Mouse (Mus musculus) forebrain, embryonic 14.5 days (tissue): ENCODE data around the gene Msl1. TPM values are rescaled to one million over a fixed set of nuclear protein-coding genes. Genes with fewer than 3 reads are reported as not detected.

ENCODE experiments used
- ATAC-seq: fragments of 200-750 bp; cut with Nextera tagmentation; 2 replicates; pipeline ENCODE4 v1.8.0; 2017; ENCODE audit warnings: mild to moderate bottlenecking, moderate library complexity
- DNase-seq: peaks from one replicate; pipeline ENCODE4 v3.0.0-alpha.2; 2015; ENCODE audit warnings: low spot score
- H3K27ac ChIP-seq: fragments of 300-500 bp; sonication (generic); 2 replicates; pipeline ENCODE4 v1.5.1; 2014; ENCODE audit warnings: low read depth, mild to moderate bottlenecking, control low read depth, low read length, moderate library complexity
- H3K27me3 ChIP-seq: fragments of 300-500 bp; sonication (generic); replicated peaks from 2 replicates; pipeline ENCODE4 v1.6.1; 2014; ENCODE audit warnings: low read length, control low read depth, mixed read lengths; ENCODE audit not compliant: control insufficient read depth, insufficient read depth
- H3K36me3 ChIP-seq: fragments of 300-500 bp; sonication (generic); 2 replicates; pipeline ENCODE4 v1.6.1; 2014; ENCODE audit warnings: low read length, control low read depth; ENCODE audit not compliant: control insufficient read depth, insufficient read depth
- H3K4me1 ChIP-seq: fragments of 300-500 bp; sonication (generic); 2 replicates; pipeline ENCODE4 v1.6.1; 2014; ENCODE audit warnings: antibody characterized with exemption, low read length, control low read depth; ENCODE audit not compliant: control insufficient read depth, insufficient read depth
- H3K4me2 ChIP-seq: fragments of 300-500 bp; sonication (generic); 2 replicates; pipeline ENCODE4 v1.6.1; 2014; ENCODE audit warnings: mild to moderate bottlenecking, control low read depth, low read length
- H3K4me3 ChIP-seq: fragments of 300-500 bp; sonication (generic); 2 replicates; pipeline ENCODE4 v1.5.1; 2014; ENCODE audit warnings: low read depth, low read length, control low read depth
- H3K9ac ChIP-seq: fragments of 300-500 bp; sonication (generic); 2 replicates; pipeline ENCODE4 v1.6.1; 2014; ENCODE audit warnings: mild to moderate bottlenecking, low read length, control low read depth, moderate library complexity
- H3K9me3 ChIP-seq: fragments of 300-500 bp; sonication (generic); replicated peaks from 2 replicates; pipeline ENCODE4 v1.6.1; 2016; ENCODE audit warnings: low read length, control low read depth, mixed read lengths; ENCODE audit not compliant: control insufficient read depth
- WGBS: fragments of 180-500 bp; shearing (Covaris S2); extraction: QIAGEN DNeasy Blood & Tissue Kit; methylation state at CpG from one replicate; pipeline ENCODE4 v1.1.7; 2014; 5-methylcytosine and 5-hydroxymethylcytosine counted together
- polyA plus RNA-seq: library from polyadenylated mRNA; unstranded; fragments of >200 nt; fragmentation: Nextera tagmentation; extraction: Ambion mirVana; gene quantifications from 2 replicates; pipeline ENCODE4 v1.2.1, GENCODE M21; 2014

The Msl1 gene
- polyA plus RNA-seq, 1 experiment from 2014 or later: 19.3 TPM

DNA sequence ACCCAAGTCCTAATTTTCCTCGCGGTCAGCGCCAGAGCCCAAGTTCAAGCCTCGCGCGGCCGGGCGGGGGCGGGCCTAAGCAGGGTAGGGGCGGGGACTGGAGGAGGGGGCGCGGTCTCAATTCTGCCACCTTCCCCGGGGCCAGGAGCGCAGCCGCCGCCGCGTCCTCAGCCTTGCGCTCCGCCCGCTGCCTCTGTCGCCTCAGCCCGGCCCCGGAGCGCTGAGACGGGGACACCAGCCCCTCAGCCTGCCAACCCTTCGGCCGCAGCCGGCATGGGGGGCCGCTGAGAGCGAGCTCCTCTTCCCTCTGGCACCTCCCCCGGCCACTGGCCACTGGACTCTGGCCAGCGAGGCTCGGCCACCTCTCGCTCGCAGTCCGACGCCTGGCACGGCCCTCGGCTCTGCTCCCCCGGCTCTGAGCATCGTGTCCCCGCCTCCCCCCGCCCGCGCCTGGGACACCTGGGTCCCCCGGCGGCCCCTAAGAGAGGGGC lies 41.4 kb downstream of the Msl1 start, which contains the start of gene Rapgefl1:
Rapgefl1 (plus strand) TSS at position 135 of the 491 bp plus-strand sequence.
- peak; percentile 83 for DNase-seq
- WGBS: under 1% methylated on average over 37 of the region's 48 CpGs
- Histone ChIP-seq H3K4me1 (peaks cover 9% of the 10 kb centered on the region; the same call in 1 of the 2 replicates), H3K9me3 (no peaks in the 10 kb centered on the region), H3K27ac (no peak within 1 kb of the TSS; the same call in 1 of the 2 replicates), H3K4me2 (peak within 1 kb of the TSS; percentile 97), H3K27me3 (0 out of 2 replicates have a peak, but pooled peaks cover 4% of the 10 kb centered on the region), H3K36me3 (peaks cover 30% of the 10 kb centered on the region), H3K9ac (peak within 1 kb of the TSS; percentile 69), H3K4me3 (peak within 1 kb of the TSS; percentile 69)
- ATAC-seq: peak; percentile 93

DNA sequence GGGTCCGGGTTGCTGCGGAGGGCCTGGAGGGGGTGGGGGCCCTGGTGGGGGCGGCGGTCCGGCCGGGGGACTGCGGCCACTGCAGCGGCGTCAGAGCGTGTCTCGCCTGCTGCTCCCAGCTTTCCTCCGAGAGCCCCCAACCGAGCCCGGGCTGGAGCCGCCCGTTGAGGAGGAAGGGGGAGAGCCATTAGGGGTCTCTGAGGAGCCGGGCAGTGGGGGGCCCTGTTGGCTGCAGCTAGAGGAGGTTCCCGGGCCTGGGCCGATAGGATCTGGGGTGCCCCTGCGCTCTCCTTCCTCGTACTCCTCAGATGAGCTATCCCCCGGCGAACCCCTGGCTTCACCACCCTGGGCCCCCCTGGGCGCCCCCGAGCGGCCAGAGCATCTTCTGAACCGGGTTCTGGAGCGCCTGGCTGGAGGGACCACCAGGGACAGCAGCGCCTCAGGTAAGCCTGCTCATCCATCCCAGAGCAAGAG lies 42.0 kb downstream of the Msl1 start:
- WGBS: 2% methylated on average over 24 of the region's 29 CpGs

DNA sequence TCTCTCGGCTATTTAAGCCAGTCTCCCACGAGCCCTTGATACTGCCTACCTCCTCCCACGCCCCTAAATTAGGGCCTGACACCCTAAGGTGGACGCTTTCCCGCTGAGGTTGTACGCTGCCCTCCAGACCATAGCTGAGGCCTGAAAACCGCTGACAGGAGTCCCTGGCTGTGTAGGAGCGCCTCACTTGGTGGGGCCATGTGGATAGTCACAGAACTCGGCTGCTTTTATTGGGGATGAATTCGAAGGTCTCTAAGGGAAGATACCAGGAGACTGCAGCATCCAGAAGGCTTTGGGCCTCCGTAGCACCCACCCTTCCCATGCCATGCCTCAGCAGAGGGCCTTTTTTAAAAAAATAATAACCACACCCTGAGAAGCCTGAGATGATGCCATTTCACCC lies 42.6 kb downstream of the Msl1 start:
- Histone ChIP-seq H3K9me3 (no peaks in the 10 kb centered on the region), H3K4me1 (peaks cover 9% of the 10 kb centered on the region; the same call in 1 of the 2 replicates), H3K4me2 (peak overlapping the region; percentile 97), H3K27me3 (0 out of 2 replicates have a peak, but pooled peaks cover 4% of the 10 kb centered on the region), H3K4me3 (peak overlapping the region; percentile 69; the same call in 1 of the 2 replicates), H3K9ac (peak overlapping the region; percentile 69; the same call in 1 of the 2 replicates), H3K27ac (peak overlapping the region; percentile 27; the same call in 1 of the 2 replicates), H3K36me3 (peaks cover 18% of the 10 kb centered on the region)
- WGBS: 48% methylated on average over 11 of the region's 11 CpGs
- no peak for ATAC-seq
- no peak for DNase-seq

More for the DNA sequence above, 42.0 kb downstream of the Msl1 start:
- H3K9me3 ChIP-seq: no peaks in the 10 kb centered on the region
- H3K27ac ChIP-seq: no peak overlapping the region
- DNase-seq (peak; percentile 13), ATAC-seq (peak; percentile 45)
- peaks cover 25% of the 10 kb centered on the region for H3K36me3 ChIP-seq
- peak overlapping the region; percentile 69 for H3K4me3 ChIP-seq
- 0 out of 2 replicates have a peak, but pooled peaks cover 4% of the 10 kb centered on the region for H3K27me3 ChIP-seq
- peak overlapping the region; percentile 97 for H3K4me2 ChIP-seq
- peaks cover 9% of the 10 kb centered on the region; the same call in 1 of the 2 replicates for H3K4me1 ChIP-seq
- peak overlapping the region; percentile 69 for H3K9ac ChIP-seq

DNA sequence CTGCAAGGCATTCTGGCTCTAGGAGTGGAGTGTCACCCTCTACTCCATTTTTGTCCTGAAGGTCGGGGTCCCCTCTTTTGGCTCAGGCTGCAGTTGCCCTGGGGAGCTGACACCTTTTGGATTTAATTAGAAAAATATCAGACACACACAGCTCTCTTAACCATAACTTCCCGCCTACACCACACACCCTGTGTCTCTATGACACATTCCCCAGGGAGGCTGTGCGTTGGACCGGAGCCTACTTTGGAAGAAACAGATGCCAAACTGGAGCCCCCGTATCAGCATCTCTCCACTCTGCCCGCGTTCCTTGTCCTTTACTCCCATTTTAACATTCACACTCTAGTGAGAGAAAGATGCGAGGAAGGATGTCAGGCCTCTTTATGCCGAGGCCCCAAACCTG lies 43.2 kb downstream of the Msl1 start:
- Histone ChIP-seq H3K9me3 (no peaks in the 10 kb centered on the region), H3K27me3 (0 out of 2 replicates have a peak, but pooled peaks cover 4% of the 10 kb centered on the region), H3K4me2 (peak overlapping the region; percentile 97), H3K4me3 (no peak overlapping the region), H3K36me3 (peaks cover 12% of the 10 kb centered on the region), H3K4me1 (peaks cover 9% of the 10 kb centered on the region; the same call in 1 of the 2 replicates), H3K9ac (no peak overlapping the region), H3K27ac (peak overlapping the region; percentile 27; the same call in 1 of the 2 replicates)
- 69% methylated on average over 9 of the region's 9 CpGs for WGBS
- ATAC-seq: no peak
- no peak for DNase-seq

DNA sequence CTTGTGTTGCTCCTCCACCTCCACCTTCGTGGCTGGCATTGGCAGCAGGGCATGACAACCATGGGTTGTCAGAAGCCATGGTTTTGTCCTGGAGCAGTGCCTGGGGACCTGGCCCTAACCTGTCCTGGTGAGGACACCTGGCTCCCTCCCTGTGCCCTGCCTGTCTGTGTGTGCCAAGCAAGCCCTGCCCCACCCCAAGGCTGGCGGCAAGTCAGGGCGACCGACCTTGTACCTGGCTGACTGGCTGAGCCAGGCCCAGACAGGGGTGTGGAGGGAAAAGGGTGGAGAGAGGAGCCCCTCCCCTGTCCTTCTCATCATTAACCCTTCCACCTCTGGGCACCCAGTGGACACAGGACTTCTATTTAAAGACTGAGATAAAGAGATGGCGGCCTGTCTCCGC lies 44.1 kb downstream of the Msl1 start:
- Histone ChIP-seq H3K36me3 (peaks cover 4% of the 10 kb centered on the region), H3K4me1 (peaks cover 9% of the 10 kb centered on the region; the same call in 1 of the 2 replicates), H3K9ac (no peak overlapping the region), H3K9me3 (no peaks in the 10 kb centered on the region), H3K27me3 (0 out of 2 replicates have a peak, but pooled peaks cover 4% of the 10 kb centered on the region), H3K27ac (no peak overlapping the region), H3K4me3 (no peak overlapping the region), H3K4me2 (no peak overlapping the region)
- DNase-seq: no peak
- ATAC-seq: no peak
- WGBS: 51% methylated on average over 6 of the region's 6 CpGs

DNA sequence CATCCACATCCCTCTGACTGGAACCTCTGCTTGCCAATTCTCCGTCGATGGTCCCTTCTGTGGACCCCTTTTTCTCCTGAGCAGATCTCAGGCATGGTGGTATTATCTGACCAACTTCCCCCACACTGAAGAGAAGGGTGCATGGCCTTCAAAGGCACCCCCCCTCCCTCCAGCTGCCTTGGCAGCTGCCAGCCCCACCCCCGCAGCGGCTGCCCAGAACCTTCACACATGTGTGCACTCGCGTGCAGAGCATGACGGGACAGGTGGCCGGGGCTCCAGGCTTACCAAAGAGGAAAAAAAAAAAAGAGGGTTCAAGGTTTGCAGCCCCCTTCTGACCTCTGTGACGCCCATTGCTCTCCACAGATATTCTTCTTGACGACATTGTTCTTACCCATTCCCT lies 44.6 kb downstream of the Msl1 start:
- ATAC-seq: no peak
- H3K4me2 ChIP-seq: no peak overlapping the region
- 70% methylated on average over 10 of the region's 10 CpGs for WGBS

DNA sequence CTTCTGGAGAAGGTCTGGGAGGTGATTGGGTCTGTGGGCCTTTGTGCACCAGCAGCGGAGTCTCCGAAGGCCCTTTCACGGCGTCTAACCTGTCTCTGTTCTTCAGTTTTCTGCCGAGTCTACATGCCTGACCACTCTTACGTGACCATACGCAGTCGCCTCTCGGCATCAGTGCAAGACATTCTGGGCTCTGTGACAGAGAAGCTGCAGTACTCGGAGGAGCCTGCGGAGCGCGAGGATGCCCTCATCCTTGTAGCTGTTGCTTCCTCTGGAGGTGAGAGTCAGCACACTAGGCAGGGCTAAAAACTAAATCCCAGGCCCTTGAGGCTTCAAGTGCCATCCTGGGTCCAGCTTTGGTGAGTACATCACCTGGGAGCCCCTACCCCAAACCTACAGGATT lies 50.7 kb downstream of the Msl1 start:
- ATAC-seq: no peak
- Histone ChIP-seq H3K4me1 (peaks cover 8% of the 10 kb centered on the region; the same call in 1 of the 2 replicates), H3K9ac (no peak overlapping the region), H3K27me3 (no peaks in the 10 kb centered on the region), H3K9me3 (no peaks in the 10 kb centered on the region), H3K36me3 (no peaks in the 10 kb centered on the region), H3K4me2 (no peak overlapping the region), H3K4me3 (no peak overlapping the region), H3K27ac (no peak overlapping the region)
- no peak for DNase-seq
- 57% methylated on average over 13 of the region's 13 CpGs for WGBS

More for the DNA sequence above, 44.6 kb downstream of the Msl1 start:
- H3K4me3 ChIP-seq: no peak overlapping the region
- no peak overlapping the region for H3K27ac ChIP-seq
- H3K27me3 ChIP-seq: 0 out of 2 replicates have a peak, but pooled peaks cover 4% of the 10 kb centered on the region
- H3K36me3 ChIP-seq: no peaks in the 10 kb centered on the region
- H3K9me3 ChIP-seq: no peaks in the 10 kb centered on the region
- peaks cover 9% of the 10 kb centered on the region; the same call in 1 of the 2 replicates for H3K4me1 ChIP-seq
- no peak for DNase-seq
- no peak overlapping the region for H3K9ac ChIP-seq

DNA sequence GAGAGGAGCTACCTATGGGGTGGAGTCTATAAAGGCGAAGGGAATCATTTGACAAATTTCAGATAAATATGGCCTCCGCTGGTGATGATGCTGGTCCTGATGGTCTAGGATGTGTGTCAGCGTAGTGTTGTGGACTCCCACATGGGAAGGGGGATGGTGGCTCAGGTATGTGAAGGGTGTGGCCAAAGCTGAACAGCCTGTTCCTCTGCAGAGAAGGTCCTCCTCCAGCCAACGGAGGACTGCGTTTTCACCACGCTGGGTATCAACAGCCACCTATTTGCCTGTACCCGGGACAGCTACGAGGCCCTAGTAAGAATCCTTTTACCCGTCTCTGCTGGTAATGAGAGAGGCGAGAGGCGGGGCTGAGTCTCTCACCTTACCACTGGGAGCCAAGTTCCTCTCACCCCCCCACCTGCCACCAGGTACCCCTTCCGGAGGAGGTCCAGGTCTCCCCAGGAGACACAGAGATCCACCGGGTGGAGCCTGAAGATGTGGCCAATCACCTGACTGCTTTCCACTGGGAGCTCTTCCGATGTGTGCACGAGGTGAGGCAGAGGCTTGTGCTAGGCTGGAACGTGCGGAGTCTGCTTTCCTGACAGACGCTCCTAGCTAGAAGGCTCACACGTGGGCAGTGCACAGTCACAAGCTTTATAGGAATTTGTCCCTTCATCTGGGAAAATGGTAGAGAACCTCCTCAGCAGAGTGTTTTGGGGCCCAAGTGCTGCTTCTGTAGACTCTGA lies 51.7 kb downstream of the Msl1 start:
- H3K4me1 ChIP-seq: peaks cover 8% of the 10 kb centered on the region; the same call in 1 of the 2 replicates
- H3K9me3 ChIP-seq: no peaks in the 10 kb centered on the region
- H3K9ac ChIP-seq: no peak overlapping the region
- H3K36me3 ChIP-seq: no peaks in the 10 kb centered on the region
- no peaks in the 10 kb centered on the region for H3K27me3 ChIP-seq
- ATAC-seq (no peak), DNase-seq (no peak)
- H3K4me3 ChIP-seq: no peak overlapping the region
- no peak overlapping the region for H3K27ac ChIP-seq
- 74% methylated on average over 19 of the region's 19 CpGs for WGBS
- no peak overlapping the region for H3K4me2 ChIP-seq
